Mouse (Mus musculus) MEL (cell line): ENCODE results near the gene Ccdc138. TPM values are rescaled to one million over a fixed set of nuclear protein-coding genes. Genes with fewer than 3 reads are reported as not detected.
A peak's percentile ranks its signal among the peaks of the same experiment; 100 is the strongest.

Experiments
- DNase-seq: peaks from one replicate; pipeline ENCODE4 v3.0.0; 2011; ENCODE audit warnings: low read depth, low spot score
- H3K27ac ChIP-seq: 2 replicates; pipeline ENCODE4 v1.5.1; 2012; ENCODE audit warnings: low read depth, mild to moderate bottlenecking, control low read depth, low read length, moderate library complexity; ENCODE audit not compliant: control insufficient read depth
- H3K27me3 ChIP-seq, 2 experiments: fragments of 150-350 bp in 1 of 2; sonication (generic) in 1 of 2; 2 replicates each; pipeline ENCODE4 v1.6.1; 2012; ENCODE audit warnings: low read length in 2 of 2, mild to moderate bottlenecking in 2 of 2, improper control_type of control experiment in 1 of 2, moderate library complexity in 1 of 2; ENCODE audit not compliant: insufficient read depth in 2 of 2, control insufficient read depth in 1 of 2
- H3K36me3 ChIP-seq, 2 experiments: 2 replicates each; pipeline ENCODE4 v1.6.1; 2012 to 2014; ENCODE audit warnings: low read length in 2 of 2, improper control_type of control experiment in 1 of 2, inconsistent platforms in 1 of 2, mild to moderate bottlenecking in 1 of 2; ENCODE audit not compliant: insufficient read depth in 2 of 2, control insufficient read depth in 1 of 2
- H3K4me1 ChIP-seq, 2 experiments: fragments of 150-350 bp in 1 of 2; sonication (generic) in 1 of 2; 2 replicates each; pipeline ENCODE4 v1.6.1; 2012; ENCODE audit warnings: low read length in 2 of 2, improper control_type of control experiment in 1 of 2, mild to moderate bottlenecking in 1 of 2; ENCODE audit not compliant: insufficient read depth in 2 of 2, control insufficient read depth in 1 of 2
- H3K4me3 ChIP-seq, 2 experiments: fragments of 150-350 bp in 1 of 2; sonication (generic) in 1 of 2; 2 replicates each; pipeline ENCODE4 v1.5.1; 2012; ENCODE audit warnings: low read depth in 2 of 2, low read length in 2 of 2, mild to moderate bottlenecking in 2 of 2, moderate library complexity in 2 of 2, control low read depth in 1 of 2, improper control_type of control experiment in 1 of 2; ENCODE audit not compliant: control insufficient read depth in 1 of 2, insufficient read depth in 1 of 2
- H3K79me2 ChIP-seq: 2 replicates; pipeline ENCODE4 v1.6.1; 2012; ENCODE audit warnings: mild to moderate bottlenecking, low read length, moderate library complexity; ENCODE audit not compliant: control insufficient read depth, poor library complexity, insufficient read depth
- H3K9ac ChIP-seq: 2 replicates; pipeline ENCODE4 v1.6.1; 2012; ENCODE audit warnings: low read depth, mild to moderate bottlenecking, control low read depth, low read length, moderate library complexity; ENCODE audit not compliant: control insufficient read depth, poor library complexity, severe bottlenecking
- H3K9me3 ChIP-seq: fragments of 150-350 bp; sonication (generic); replicated peaks from 2 replicates; pipeline ENCODE4 v1.6.1; 2012; ENCODE audit warnings: mild to moderate bottlenecking, low read length, improper control_type of control experiment, moderate library complexity; ENCODE audit not compliant: insufficient read depth
- CTCF ChIP-seq, 3 experiments: IDR thresholded peaks in 2 of 3; conservative IDR thresholded peaks in 1 of 3; 2 replicates each; pipeline ENCODE4 v1.5.1; 2011 to 2012; ENCODE audit warnings: low read length in 3 of 3, low read depth in 2 of 3, mild to moderate bottlenecking in 2 of 3, improper control_type of control experiment in 1 of 3, inconsistent platforms in 1 of 3, mixed read lengths in 1 of 3, moderate library complexity in 1 of 3; ENCODE audit not compliant: control insufficient read depth in 1 of 3, insufficient read depth in 1 of 3, poor library complexity in 1 of 3, severe bottlenecking in 1 of 3
- GABPA ChIP-seq: IDR thresholded peaks from 2 replicates; pipeline ENCODE4 v1.6.1; 2012; ENCODE audit warnings: low read depth, mild to moderate bottlenecking, inconsistent platforms, low read length, improper control_type of control experiment, moderate library complexity
- GATA1 ChIP-seq: IDR thresholded peaks from 2 replicates; pipeline ENCODE4 v1.6.1; 2011; ENCODE audit warnings: low read depth, low read length, improper control_type of control experiment
- HCFC1 ChIP-seq: IDR thresholded peaks from 2 replicates; pipeline ENCODE4 v1.6.1; 2012; ENCODE audit warnings: low read depth, mild to moderate bottlenecking, inconsistent platforms, low read length, improper control_type of control experiment, moderate library complexity
- JUND ChIP-seq: IDR thresholded peaks from 2 replicates; pipeline ENCODE4 v1.6.1; 2011; ENCODE audit warnings: low read depth, mild to moderate bottlenecking, improper control_type of control experiment, low read length
- MXI1 ChIP-seq: IDR thresholded peaks from 2 replicates; pipeline ENCODE4 v1.6.1; 2011; ENCODE audit warnings: mild to moderate bottlenecking, low read depth, low read length, improper control_type of control experiment
- MYC ChIP-seq: IDR thresholded peaks from 2 replicates; pipeline ENCODE4 v1.6.1; 2011; ENCODE audit warnings: low read depth, mild to moderate bottlenecking, low read length, improper control_type of control experiment, moderate library complexity
- POLR2A ChIP-seq, 2 experiments: IDR thresholded peaks; 2 replicates each; pipeline ENCODE4 v1.6.1; 2011 to 2012; ENCODE audit warnings: low read length in 2 of 2, mild to moderate bottlenecking in 2 of 2, control low read depth in 1 of 2, improper control_type of control experiment in 1 of 2, low read depth in 1 of 2, moderate library complexity in 1 of 2; ENCODE audit not compliant: control insufficient read depth in 1 of 2, insufficient read depth in 1 of 2, poor library complexity in 1 of 2
- RAD21 ChIP-seq: IDR thresholded peaks from 2 replicates; pipeline ENCODE4 v1.6.1; 2011; ENCODE audit warnings: mild to moderate bottlenecking, low read depth, low read length, improper control_type of control experiment
- SMC3 ChIP-seq: IDR thresholded peaks from 2 replicates; pipeline ENCODE4 v1.6.1; 2011; ENCODE audit warnings: low read depth, low read length, improper control_type of control experiment
- TAL1 ChIP-seq: IDR thresholded peaks from 2 replicates; pipeline ENCODE4 v1.6.1; 2012; ENCODE audit warnings: mild to moderate bottlenecking, inconsistent platforms, low read length, moderate library complexity, mixed read lengths
- TBP ChIP-seq: IDR thresholded peaks from 2 replicates; pipeline ENCODE4 v1.8.0; 2011; ENCODE audit warnings: low read depth, low read length, improper control_type of control experiment
- TCF12 ChIP-seq: IDR thresholded peaks from 2 replicates; pipeline ENCODE4 v1.6.1; 2014; ENCODE audit warnings: low read depth, mild to moderate bottlenecking, inconsistent platforms, low read length, improper control_type of control experiment, moderate library complexity
- USF2 ChIP-seq, 2 experiments: IDR thresholded peaks; 2 replicates each; pipeline ENCODE4 v1.6.1; 2011 to 2012; ENCODE audit warnings: improper control_type of control experiment in 2 of 2, low read length in 2 of 2, borderline replicate concordance in 1 of 2, inconsistent platforms in 1 of 2, low read depth in 1 of 2, mild to moderate bottlenecking in 1 of 2; ENCODE audit not compliant: insufficient read depth in 1 of 2
- ZMIZ1 ChIP-seq: IDR thresholded peaks from 2 replicates; pipeline ENCODE4 v1.6.1; 2012; ENCODE audit warnings: low read depth, mild to moderate bottlenecking, inconsistent platforms, low read length, improper control_type of control experiment, moderate library complexity
- polyA plus RNA-seq, 2 experiments: library from polyadenylated mRNA; stranded (reverse) in 1 of 2; unstranded in 1 of 2; fragments of >175 nt in 1 of 2; fragments of >200 nt in 1 of 2; gene quantifications; 2 replicates each; pipeline versions ENCODE4 v1.2.1 to v1.2.4; 2012; ENCODE audit warnings: low replicate concordance in 2 of 2, low read depth in 1 of 2; ENCODE audit not compliant: insufficient read length in 2 of 2, insufficient read depth in 1 of 2, missing spikeins in 1 of 2
- total RNA-seq: library from RNA; depleted of rRNA; stranded (reverse); fragments of 300-350 nt; gene quantifications from 2 replicates; pipeline ENCODE4 v1.2.3, GENCODE M21; 2012

The Ccdc138 gene
- total and polyA plus RNA-seq, 3 experiments = 1.2 to 1.3 TPM; not detected in 1

DNA sequence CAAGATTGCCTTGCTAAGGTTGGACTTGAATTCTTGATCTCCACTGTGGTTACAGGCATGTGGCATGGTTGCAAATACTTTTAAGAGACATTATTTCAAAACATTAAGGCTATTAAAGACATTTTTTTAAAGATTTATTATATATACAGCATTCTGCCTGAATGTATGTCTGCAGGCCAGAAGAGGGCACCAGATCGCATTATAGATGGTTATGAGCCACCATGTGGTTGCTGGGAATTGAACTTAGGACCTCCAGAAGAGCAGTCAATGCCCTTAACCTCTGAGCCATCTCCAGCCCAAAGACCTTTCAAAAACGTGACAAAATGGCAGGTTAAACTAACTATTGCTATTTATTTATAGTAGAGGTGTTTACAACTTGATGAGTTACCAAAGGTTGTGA, 2.1 kb upstream of the Ccdc138 start:
- H3K27me3 ChIP-seq = no peaks in the 10 kb centered on the region
- no peaks in the 10 kb centered on the region for H3K9me3 ChIP-seq
- no peak overlapping the region for H3K4me3 ChIP-seq
- no peak for TF ChIP-seq RAD21
- no peak for TF ChIP-seq TAL1
- TF ChIP-seq MXI1 = no peak
- no peak for TF ChIP-seq GATA1
- peak; percentile 59; the same call in 1 of the 2 replicates for TF ChIP-seq MYC
- TF ChIP-seq CTCF (IDR thresholded peaks at IDR 0.05 in 2 of 3, conservative IDR thresholded peaks at IDR 0.05 in 1 of 3; ENCODE audit: control insufficient read depth in 1 of 3, insufficient read depth in 1 of 3, low read depth in 2 of 3, low read length in 3 of 3, poor library complexity in 1 of 3, severe bottlenecking in 1 of 3) = peak; percentile 21 to 51 (median 34); a peak in 4 of 6 replicates
- no peak for TF ChIP-seq USF2 (IDR thresholded peaks at IDR 0.05; ENCODE audit: borderline replicate concordance in 1 of 2, insufficient read depth in 1 of 2, low read depth in 1 of 2, low read length in 2 of 2)
- no peak for TF ChIP-seq HCFC1
- no peak for TF ChIP-seq JUND
- 0 out of 2 replicates have a peak, but pooled peaks have one; percentile 11 for TF ChIP-seq SMC3
- no peak for TF ChIP-seq TCF12
- 0 out of 4 replicates have a peak, but pooled peaks of 1 of the 2 experiments have one; percentile 19 for TF ChIP-seq POLR2A (IDR thresholded peaks at IDR 0.05; ENCODE audit: control insufficient read depth in 1 of 2, insufficient read depth in 1 of 2, low read depth in 1 of 2, low read length in 2 of 2, poor library complexity in 1 of 2)
- no peak for TF ChIP-seq GABPA
- TF ChIP-seq, all 39 proteins: peak for 4
- DNase-seq = peak; percentile 25
- H3K36me3 ChIP-seq = peaks cover 3 to 39% of the 10 kb centered on the region in 2 experiments
- H3K4me1 ChIP-seq = no peaks in the 10 kb centered on the region; a peak in 2 of 4 replicates
- no peak overlapping the region for H3K27ac ChIP-seq
- no peak overlapping the region for H3K9ac ChIP-seq
- H3K79me2 ChIP-seq = no peaks in the 10 kb centered on the region; the same call in 1 of the 2 replicates

DNA sequence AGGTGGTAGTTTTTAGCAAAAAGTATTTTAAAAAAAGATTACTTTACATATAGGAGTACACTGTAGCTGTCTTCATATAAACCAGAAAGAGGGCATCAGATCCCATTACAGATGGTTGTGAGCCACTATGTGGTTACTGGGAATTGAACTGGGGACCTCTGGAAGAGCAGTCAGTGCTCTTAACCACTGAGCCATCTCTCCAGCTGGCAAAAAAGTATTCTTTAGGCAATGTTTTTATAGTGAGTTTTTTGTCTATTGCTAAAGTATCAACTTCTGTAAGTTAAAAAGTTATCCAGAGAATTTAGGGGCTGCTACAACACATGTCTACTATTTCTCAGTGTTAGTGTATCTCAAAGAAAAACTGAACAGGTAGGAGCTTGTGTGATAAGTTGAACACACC, 1.0 kb upstream of the Ccdc138 start:
- H3K4me3 ChIP-seq = peak overlapping the region; percentile 65 to 82; a peak in 3 of 4 replicates
- no peaks in the 10 kb centered on the region; a peak in 2 of 4 replicates for H3K4me1 ChIP-seq
- DNase-seq = peak; percentile 37
- no peak overlapping the region for H3K27ac ChIP-seq
- no peaks in the 10 kb centered on the region; the same call in 1 of the 2 replicates for H3K79me2 ChIP-seq
- H3K36me3 ChIP-seq = peaks cover 3 to 29% of the 10 kb centered on the region in 2 experiments
- no peaks in the 10 kb centered on the region for H3K27me3 ChIP-seq
- 0 out of 2 replicates have a peak, but pooled peaks have one; percentile 18 for TF ChIP-seq ZMIZ1
- TF ChIP-seq JUND = no peak
- peak; percentile 90 for TF ChIP-seq TBP
- no peaks in the 10 kb centered on the region for H3K9me3 ChIP-seq
- peak overlapping the region; percentile 77 for H3K9ac ChIP-seq
